Mouse (Mus musculus): ENCODE data around the gene Erp44. TPM values are rescaled to one million over a fixed set of nuclear protein-coding genes. Genes with fewer than 3 reads are reported as not detected.
A peak's percentile ranks its signal among the peaks of the same experiment; 100 is the strongest.

Gene Erp44
- polyA plus RNA-seq, 1 experiment from 2014 or later, result 121 TPM

- Histone ChIP-seq H3K27me3 (ENCODE audit: control insufficient read depth, insufficient read depth, low read length) (no peaks in the 10 kb centered on the region), H3K4me3 (ENCODE audit: low read depth, low read length) (no peak overlapping the region), H3K27ac (replicated peaks) (no peak overlapping the region), H3K4me2 (replicated peaks; ENCODE audit: low read depth) (no peak overlapping the region), H3K9me3 (ENCODE audit: control insufficient read depth, low read length) (no peaks in the 10 kb centered on the region), H3K36me3 (ENCODE audit: control insufficient read depth, insufficient read depth, low read length) (no peaks in the 10 kb centered on the region), H3K9ac (ENCODE audit: low read length) (no peak overlapping the region), H3K4me1 (replicated peaks; ENCODE audit: control insufficient read depth, insufficient read depth) (no peaks in the 10 kb centered on the region)
- DNase-seq (ENCODE audit: low spot score) (no peak), ATAC-seq (ENCODE audit: low FRiP score, low TSS enrichment) (no peak)
- TF ChIP-seq CTCF (IDR thresholded peaks at IDR 0.05; ENCODE audit: low read depth) (no peak), EP300 (optimal IDR thresholded peaks at IDR 0.05) (no peak)
- 89% methylated on average over 7 of the region's 7 CpGs for WGBS
Measured at GRCm38 (mm10) chr4:48273119-48273829, 6.1 kb downstream of the Erp44 start.

GRCm38 (mm10) chr4:48271838-48272237, 7.5 kb downstream of the Erp44 start:
- Histone ChIP-seq H3K27me3 (ENCODE audit: control insufficient read depth, insufficient read depth, low read length) (no peaks in the 10 kb centered on the region), H3K9ac (ENCODE audit: low read length) (no peak overlapping the region), H3K27ac (replicated peaks) (no peak overlapping the region), H3K4me3 (ENCODE audit: low read depth, low read length) (no peak overlapping the region), H3K9me3 (ENCODE audit: control insufficient read depth, low read length) (no peaks in the 10 kb centered on the region), H3K4me2 (replicated peaks; ENCODE audit: low read depth) (no peak overlapping the region), H3K36me3 (ENCODE audit: control insufficient read depth, insufficient read depth, low read length) (no peaks in the 10 kb centered on the region), H3K4me1 (replicated peaks; ENCODE audit: control insufficient read depth, insufficient read depth) (no peaks in the 10 kb centered on the region)
- ATAC-seq (ENCODE audit: low FRiP score, low TSS enrichment), result 0 out of 2 replicates have a peak, but pooled peaks have one; percentile 43
- DNase-seq (ENCODE audit: low spot score), result no peak
- WGBS, result 52% methylated on average over 5 of the region's 5 CpGs
- TF ChIP-seq CTCF (IDR thresholded peaks at IDR 0.05; ENCODE audit: low read depth) (no peak), EP300 (optimal IDR thresholded peaks at IDR 0.05) (no peak)

- no peak overlapping the region for H3K27ac ChIP-seq (replicated peaks)
- ATAC-seq (ENCODE audit: low FRiP score, low TSS enrichment) (no peak), DNase-seq (ENCODE audit: low spot score) (no peak)
- no peaks in the 10 kb centered on the region for H3K27me3 ChIP-seq (ENCODE audit: control insufficient read depth, insufficient read depth, low read length)
- TF ChIP-seq CTCF (IDR thresholded peaks at IDR 0.05; ENCODE audit: low read depth) (no peak), EP300 (optimal IDR thresholded peaks at IDR 0.05) (no peak)
- H3K36me3 ChIP-seq (ENCODE audit: control insufficient read depth, insufficient read depth, low read length), result no peaks in the 10 kb centered on the region
- H3K4me1 ChIP-seq (replicated peaks; ENCODE audit: control insufficient read depth, insufficient read depth), result no peaks in the 10 kb centered on the region
- H3K4me2 ChIP-seq (replicated peaks; ENCODE audit: low read depth), result no peak overlapping the region
- no peak overlapping the region for H3K9ac ChIP-seq (ENCODE audit: low read length)
- no peaks in the 10 kb centered on the region for H3K9me3 ChIP-seq (ENCODE audit: control insufficient read depth, low read length)
- no peak overlapping the region for H3K4me3 ChIP-seq (ENCODE audit: low read depth, low read length)
Measured at GRCm38 (mm10) chr4:48270532-48270931, 8.8 kb downstream of the Erp44 start.

GRCm38 (mm10) chr4:48268127-48268526, 11.2 kb downstream of the Erp44 start:
- TF ChIP-seq EP300 (optimal IDR thresholded peaks at IDR 0.05) (no peak), CTCF (IDR thresholded peaks at IDR 0.05; ENCODE audit: low read depth) (no peak)
- H3K9me3 ChIP-seq (ENCODE audit: control insufficient read depth, low read length), result no peaks in the 10 kb centered on the region
- no peak overlapping the region for H3K4me3 ChIP-seq (ENCODE audit: low read depth, low read length)
- ATAC-seq (ENCODE audit: low FRiP score, low TSS enrichment), result peak; percentile 56; the same call in 1 of the 2 replicates
- H3K4me1 ChIP-seq (replicated peaks; ENCODE audit: control insufficient read depth, insufficient read depth), result no peaks in the 10 kb centered on the region
- H3K9ac ChIP-seq (ENCODE audit: low read length), result no peak overlapping the region
- H3K27me3 ChIP-seq (ENCODE audit: control insufficient read depth, insufficient read depth, low read length), result no peaks in the 10 kb centered on the region
- peak; percentile 46 for DNase-seq (ENCODE audit: low spot score)
- no peak overlapping the region for H3K4me2 ChIP-seq (replicated peaks; ENCODE audit: low read depth)
- no peak overlapping the region for H3K27ac ChIP-seq (replicated peaks)
- WGBS, result 63% methylated on average over 1 of the region's 1 CpGs
- H3K36me3 ChIP-seq (ENCODE audit: control insufficient read depth, insufficient read depth, low read length), result no peaks in the 10 kb centered on the region

- TF ChIP-seq EP300 (optimal IDR thresholded peaks at IDR 0.05) (no peak), CTCF (IDR thresholded peaks at IDR 0.05; ENCODE audit: low read depth) (no peak)
- no peak for DNase-seq (ENCODE audit: low spot score)
- Histone ChIP-seq H3K36me3 (ENCODE audit: control insufficient read depth, insufficient read depth, low read length) (no peaks in the 10 kb centered on the region), H3K9me3 (ENCODE audit: control insufficient read depth, low read length) (no peaks in the 10 kb centered on the region), H3K27me3 (ENCODE audit: control insufficient read depth, insufficient read depth, low read length) (no peaks in the 10 kb centered on the region), H3K9ac (ENCODE audit: low read length) (no peak overlapping the region), H3K4me3 (ENCODE audit: low read depth, low read length) (no peak overlapping the region), H3K4me2 (replicated peaks; ENCODE audit: low read depth) (no peak overlapping the region), H3K27ac (replicated peaks) (no peak overlapping the region), H3K4me1 (replicated peaks; ENCODE audit: control insufficient read depth, insufficient read depth) (no peaks in the 10 kb centered on the region)
- no peak for ATAC-seq (ENCODE audit: low FRiP score, low TSS enrichment)
- WGBS, result 83% methylated on average over 3 of the region's 3 CpGs
Measured at GRCm38 (mm10) chr4:48267683-48268082, 11.7 kb downstream of the Erp44 start.

- ATAC-seq (ENCODE audit: low FRiP score, low TSS enrichment) (no peak), DNase-seq (ENCODE audit: low spot score) (no peak)
- H3K4me1 ChIP-seq (replicated peaks; ENCODE audit: control insufficient read depth, insufficient read depth), result no peaks in the 10 kb centered on the region
- H3K27ac ChIP-seq (replicated peaks), result no peak overlapping the region
- WGBS, result 92% methylated on average over 3 of the region's 3 CpGs
- H3K4me3 ChIP-seq (ENCODE audit: low read depth, low read length), result no peak overlapping the region
- no peak overlapping the region for H3K4me2 ChIP-seq (replicated peaks; ENCODE audit: low read depth)
- no peaks in the 10 kb centered on the region for H3K9me3 ChIP-seq (ENCODE audit: control insufficient read depth, low read length)
- TF ChIP-seq CTCF (IDR thresholded peaks at IDR 0.05; ENCODE audit: low read depth), result no peak
- no peak for TF ChIP-seq EP300 (optimal IDR thresholded peaks at IDR 0.05)
- H3K27me3 ChIP-seq (ENCODE audit: control insufficient read depth, insufficient read depth, low read length), result no peaks in the 10 kb centered on the region
- H3K36me3 ChIP-seq (ENCODE audit: control insufficient read depth, insufficient read depth, low read length), result no peaks in the 10 kb centered on the region
- no peak overlapping the region for H3K9ac ChIP-seq (ENCODE audit: low read length)
Measured at GRCm38 (mm10) chr4:48258045-48258444, 21.3 kb downstream of the Erp44 start.
